Mouse (Mus musculus) neural tube, embryonic 14.5 days (tissue): ENCODE data around the gene Madcam1. TPM values are rescaled to one million over a fixed set of nuclear protein-coding genes. Genes with fewer than 3 reads are reported as not detected.
A peak's percentile ranks its signal among the peaks of the same experiment; 100 is the strongest.

Source experiments
- ATAC-seq: fragments of 200-750 bp; cut with Nextera tagmentation; 2 replicates; pipeline ENCODE4 v1.8.0; 2017; ENCODE audit warnings: low read depth, mild to moderate bottlenecking, moderate TSS enrichment, moderate library complexity
- H3K27ac ChIP-seq: fragments of 300-500 bp; sonication (generic); 2 replicates; pipeline ENCODE4 v1.5.1; 2014; ENCODE audit warnings: low read depth, mild to moderate bottlenecking, control low read depth, low read length, moderate library complexity, mixed read lengths
- H3K27me3 ChIP-seq: fragments of 300-500 bp; sonication (generic); 2 replicates; pipeline ENCODE4 v1.6.1; 2014; ENCODE audit warnings: low read length; ENCODE audit not compliant: control insufficient read depth, insufficient read depth
- H3K36me3 ChIP-seq: fragments of 300-500 bp; sonication (generic); 2 replicates; pipeline ENCODE4 v1.6.1; 2014; ENCODE audit warnings: low read length, mixed read lengths; ENCODE audit not compliant: control insufficient read depth, insufficient read depth
- H3K4me1 ChIP-seq: fragments of 300-500 bp; sonication (generic); 2 replicates; pipeline ENCODE4 v1.6.1; 2014; ENCODE audit warnings: low read length; ENCODE audit not compliant: control insufficient read depth, insufficient read depth
- H3K4me2 ChIP-seq: fragments of 300-500 bp; sonication (generic); 2 replicates; pipeline ENCODE4 v1.6.1; 2014; ENCODE audit warnings: mild to moderate bottlenecking, low read depth, low read length, control low read depth
- H3K4me3 ChIP-seq: fragments of 300-500 bp; sonication (generic); 2 replicates; pipeline ENCODE4 v1.5.1; 2014; ENCODE audit warnings: low read depth, low read length, control low read depth, mixed read lengths
- H3K9ac ChIP-seq: fragments of 300-500 bp; sonication (generic); replicated peaks from 2 replicates; pipeline ENCODE4 v1.6.1; 2014; ENCODE audit warnings: low read depth, mild to moderate bottlenecking, control low read depth, low read length, mixed read lengths
- H3K9me3 ChIP-seq: fragments of 300-500 bp; sonication (generic); 2 replicates; pipeline ENCODE4 v1.6.1; 2016; ENCODE audit warnings: low read length; ENCODE audit not compliant: control insufficient read depth
- whole genome bisulfite sequencing: fragments of 180-500 bp; shearing (Covaris S2); extraction: QIAGEN DNeasy Blood & Tissue Kit; methylation state at CpG from one replicate; pipeline ENCODE4 v1.1.7; 2014; 5-methylcytosine and 5-hydroxymethylcytosine counted together
- polyA plus RNA-seq: library from polyadenylated mRNA; unstranded; fragments of >200 nt; fragmentation: Nextera tagmentation; extraction: Ambion mirVana; gene quantifications from 2 replicates; pipeline ENCODE4 v1.2.1, GENCODE M21; 2014

Madcam1 gene
- polyA plus RNA-seq, 1 experiment from 2014 or later: 0.82 TPM

DNA sequence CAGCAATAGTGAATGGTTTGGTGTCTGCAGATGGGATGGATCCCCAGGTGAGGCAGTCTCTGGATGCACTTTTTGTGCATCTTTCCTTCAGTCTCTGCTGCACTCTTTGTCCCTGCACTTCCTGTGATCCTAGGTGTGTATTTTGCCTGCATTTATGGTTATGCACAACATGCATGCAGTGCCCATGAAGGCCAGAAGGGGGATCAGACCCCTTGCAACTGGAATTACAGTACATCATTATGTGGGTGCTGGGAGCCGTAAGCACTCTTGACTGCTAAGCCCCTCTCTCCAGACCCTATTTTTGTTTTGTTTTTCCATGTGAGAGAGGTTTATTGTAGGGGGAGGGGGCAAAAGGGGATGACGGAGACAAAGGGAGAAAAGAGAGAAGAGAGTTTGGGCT lies 4.1 kb upstream of the Madcam1 start:
- no peak for ATAC-seq
- Histone ChIP-seq H3K4me3 (no peak overlapping the region), H3K27me3 (no peaks in the 10 kb centered on the region), H3K4me1 (no peaks in the 10 kb centered on the region), H3K9ac (no peak overlapping the region), H3K4me2 (no peak overlapping the region), H3K9me3 (no peaks in the 10 kb centered on the region), H3K27ac (no peak overlapping the region), H3K36me3 (no peaks in the 10 kb centered on the region)
- WGBS: 80% methylated on average over 2 of the region's 2 CpGs

DNA sequence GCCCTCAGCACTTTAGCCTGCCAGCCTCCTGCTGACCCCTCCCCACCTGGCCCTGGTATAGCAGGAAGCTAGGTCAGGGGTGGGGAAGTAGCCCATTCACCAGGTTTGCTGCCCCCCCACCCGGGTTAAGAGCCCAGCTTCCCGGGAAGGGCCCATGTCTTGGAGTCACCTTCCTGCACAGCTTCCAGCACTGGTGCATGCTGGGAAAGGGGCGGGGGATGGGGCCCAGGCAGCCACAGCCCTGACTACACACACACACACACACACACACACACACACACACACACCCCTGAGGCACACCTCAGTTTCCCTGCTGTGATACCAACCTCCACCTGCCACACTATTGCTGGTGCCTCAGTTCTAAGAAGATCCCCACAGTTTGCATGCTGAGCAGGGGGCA lies 2.5 kb upstream of the Madcam1 start:
- no peak overlapping the region for H3K4me2 ChIP-seq
- no peaks in the 10 kb centered on the region for H3K36me3 ChIP-seq
- no peak for ATAC-seq
- no peaks in the 10 kb centered on the region for H3K4me1 ChIP-seq
- no peaks in the 10 kb centered on the region for H3K9me3 ChIP-seq
- no peak overlapping the region for H3K4me3 ChIP-seq
- H3K27ac ChIP-seq: no peak overlapping the region
- no peak overlapping the region for H3K9ac ChIP-seq
- WGBS: 52% methylated on average over 3 of the region's 3 CpGs
- no peaks in the 10 kb centered on the region for H3K27me3 ChIP-seq

DNA sequence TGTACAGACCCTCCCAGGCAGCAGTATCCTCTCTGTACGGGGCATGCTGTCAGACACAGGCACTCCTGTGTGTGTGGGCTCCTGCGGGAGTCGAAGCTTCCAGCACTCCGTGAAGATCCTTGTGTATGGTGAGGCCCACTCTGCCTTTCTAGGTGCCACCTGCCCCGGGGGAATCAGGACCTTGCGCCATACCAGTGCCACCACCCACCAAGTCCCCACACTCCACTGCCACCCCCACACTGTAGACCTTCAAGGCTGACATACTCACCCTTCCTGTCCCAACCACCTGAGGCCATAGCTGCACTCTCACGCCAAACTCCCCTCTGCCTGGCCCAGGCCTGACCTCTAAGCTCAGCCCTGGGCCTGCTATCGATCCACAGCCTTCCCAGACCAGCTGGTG lies 692 bp downstream of the Madcam1 start:
- 87% methylated on average over 8 of the region's 8 CpGs for WGBS
- H3K27ac ChIP-seq: no peak overlapping the region
- H3K9me3 ChIP-seq: no peaks in the 10 kb centered on the region
- H3K9ac ChIP-seq: no peak overlapping the region
- no peaks in the 10 kb centered on the region for H3K36me3 ChIP-seq
- no peaks in the 10 kb centered on the region for H3K27me3 ChIP-seq
- H3K4me3 ChIP-seq: no peak overlapping the region
- H3K4me1 ChIP-seq: peaks cover 8% of the 10 kb centered on the region
- ATAC-seq: no peak
- H3K4me2 ChIP-seq: no peak overlapping the region

DNA sequence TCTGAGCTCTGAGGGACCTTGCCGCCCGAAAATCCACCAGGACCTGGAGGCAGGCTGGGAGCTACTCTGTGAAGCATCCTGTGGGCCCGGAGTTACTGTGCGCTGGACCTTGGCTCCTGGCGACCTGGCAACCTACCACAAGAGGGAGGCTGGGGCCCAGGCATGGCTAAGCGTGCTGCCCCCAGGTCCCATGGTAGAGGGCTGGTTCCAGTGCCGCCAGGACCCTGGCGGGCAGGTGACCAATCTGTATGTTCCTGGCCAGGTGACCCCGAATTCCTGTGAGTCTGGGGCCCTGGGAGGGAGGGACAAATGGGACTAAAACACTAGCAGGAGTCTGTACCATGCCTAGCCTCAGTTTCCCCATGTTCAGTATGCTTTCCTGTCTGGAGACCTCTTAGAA lies 2.1 kb downstream of the Madcam1 start:
- H3K9me3 ChIP-seq: no peaks in the 10 kb centered on the region
- H3K9ac ChIP-seq: no peak overlapping the region
- peaks cover 17% of the 10 kb centered on the region for H3K4me1 ChIP-seq
- no peak overlapping the region for H3K4me3 ChIP-seq
- no peaks in the 10 kb centered on the region for H3K36me3 ChIP-seq
- H3K27me3 ChIP-seq: no peaks in the 10 kb centered on the region
- H3K27ac ChIP-seq: no peak overlapping the region
- WGBS: 73% methylated on average over 9 of the region's 9 CpGs
- no peak for ATAC-seq
- H3K4me2 ChIP-seq: no peak overlapping the region

DNA sequence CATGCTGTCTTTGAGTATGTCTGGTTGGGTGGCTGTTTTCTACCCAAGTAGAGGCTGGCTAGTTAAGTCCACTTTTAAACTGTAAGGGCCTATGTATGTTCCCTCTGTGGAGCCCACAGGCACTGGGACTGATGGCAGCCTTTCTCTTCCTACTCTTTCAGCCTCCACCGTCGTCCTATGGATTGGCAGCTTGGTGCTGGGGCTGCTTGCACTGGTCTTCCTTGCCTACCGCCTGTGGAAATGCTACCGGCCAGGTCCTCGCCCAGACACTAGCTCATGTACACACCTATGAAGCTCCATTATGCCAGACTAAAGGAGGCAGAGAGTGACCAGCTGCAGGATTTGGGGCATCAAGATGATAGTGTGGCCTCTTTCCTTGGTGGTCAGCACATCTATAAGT lies 3.7 kb downstream of the Madcam1 start:
- 0 out of 2 replicates have a peak overlapping the region, but pooled peaks have one; percentile 5 for H3K9ac ChIP-seq
- ATAC-seq: no peak
- H3K4me1 ChIP-seq: peaks cover 17% of the 10 kb centered on the region
- H3K36me3 ChIP-seq: no peaks in the 10 kb centered on the region
- H3K27me3 ChIP-seq: no peaks in the 10 kb centered on the region
- H3K9me3 ChIP-seq: no peaks in the 10 kb centered on the region
- WGBS: 86% methylated on average over 5 of the region's 5 CpGs
- H3K4me3 ChIP-seq: no peak overlapping the region; the same call in 1 of the 2 replicates
- H3K27ac ChIP-seq: peak overlapping the region; percentile 97
- peak overlapping the region; percentile 53 for H3K4me2 ChIP-seq

DNA sequence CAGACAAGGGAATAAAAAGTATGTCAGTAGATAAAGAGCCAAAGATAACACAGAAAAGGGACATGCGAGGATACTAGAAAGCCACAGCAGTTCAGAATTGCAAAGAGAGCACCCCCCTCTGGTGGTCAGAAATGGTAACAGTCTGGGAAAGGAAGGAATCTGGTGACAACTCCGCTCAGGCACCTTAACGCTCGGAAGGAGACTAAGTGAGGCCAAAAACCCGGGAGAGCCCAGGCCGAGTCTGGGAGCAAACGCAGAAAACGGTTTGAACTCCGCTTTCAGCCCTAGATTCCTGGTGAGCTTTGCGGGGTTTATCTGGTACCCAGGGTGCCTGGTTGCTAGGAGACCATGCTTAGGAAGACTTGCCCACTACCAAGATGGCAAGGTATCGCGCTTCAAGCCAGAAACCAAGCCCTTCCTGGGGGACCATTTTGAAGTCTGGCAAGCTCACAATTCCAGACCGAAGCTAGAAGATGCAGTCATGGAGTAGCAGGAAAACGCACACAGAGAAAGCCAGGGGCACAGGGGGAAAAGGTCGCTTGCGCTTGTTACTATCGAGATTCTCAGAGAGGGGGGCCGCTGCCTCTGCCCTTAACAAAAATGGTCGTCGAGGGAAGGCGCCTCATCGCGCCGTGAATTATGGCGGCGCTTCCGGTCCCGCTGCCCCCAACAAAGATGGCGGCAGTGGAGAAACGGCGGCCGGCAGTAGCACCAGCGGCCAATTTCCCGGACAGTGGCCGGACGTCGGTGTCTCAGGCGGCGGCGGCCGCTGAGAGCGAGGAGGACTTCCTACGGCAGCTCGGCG lies 4.6 kb downstream of the Madcam1 start, which contains the start of gene Tpgs1:
Tpgs1 (plus strand) TSS at position 599 of the 805 bp plus-strand sequence.
- Histone ChIP-seq H3K4me2 (peak within 1 kb of the TSS; percentile 53), H3K9me3 (no peaks in the 10 kb centered on the region), H3K9ac (peak within 1 kb of the TSS; percentile 83), H3K36me3 (no peaks in the 10 kb centered on the region), H3K4me1 (peaks cover 17% of the 10 kb centered on the region), H3K27ac (peak within 1 kb of the TSS; percentile 97), H3K27me3 (no peaks in the 10 kb centered on the region), H3K4me3 (peak within 1 kb of the TSS; percentile 91)
- under 1% methylated on average over 45 of the region's 45 CpGs for WGBS
- ATAC-seq: peak; percentile 81

DNA sequence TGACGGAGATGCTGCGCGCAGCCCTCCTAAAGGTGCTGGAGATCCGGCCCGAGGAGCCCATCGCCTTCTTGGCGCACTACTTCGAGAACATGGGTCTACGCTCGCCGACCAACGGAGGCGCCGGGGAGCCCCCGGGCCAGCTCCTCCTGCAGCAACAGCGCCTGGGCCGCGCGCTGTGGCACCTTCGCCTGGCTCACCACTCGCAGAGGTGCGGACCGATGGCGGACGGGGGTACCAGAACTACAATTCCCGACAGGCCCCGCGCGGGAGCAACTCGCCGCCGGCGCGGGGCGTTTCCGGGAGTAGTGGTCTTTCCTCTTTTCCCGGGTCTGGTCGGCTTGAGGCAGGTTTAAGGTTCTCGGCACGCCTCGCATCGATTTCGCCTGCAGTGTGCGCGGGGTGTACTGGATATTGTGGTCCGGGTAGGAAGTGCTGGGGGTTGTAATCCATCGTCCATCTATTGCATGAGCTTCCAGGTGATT lies 5.3 kb downstream of the Madcam1 start:
- ATAC-seq: peak; percentile 62
- peaks cover 17% of the 10 kb centered on the region for H3K4me1 ChIP-seq
- peak overlapping the region; percentile 83 for H3K9ac ChIP-seq
- under 1% methylated on average over 46 of the region's 47 CpGs for WGBS
- no peaks in the 10 kb centered on the region for H3K36me3 ChIP-seq
- peak overlapping the region; percentile 91 for H3K4me3 ChIP-seq
- H3K27me3 ChIP-seq: no peaks in the 10 kb centered on the region
- H3K4me2 ChIP-seq: peak overlapping the region; percentile 53
- peak overlapping the region; percentile 97 for H3K27ac ChIP-seq
- H3K9me3 ChIP-seq: no peaks in the 10 kb centered on the region

DNA sequence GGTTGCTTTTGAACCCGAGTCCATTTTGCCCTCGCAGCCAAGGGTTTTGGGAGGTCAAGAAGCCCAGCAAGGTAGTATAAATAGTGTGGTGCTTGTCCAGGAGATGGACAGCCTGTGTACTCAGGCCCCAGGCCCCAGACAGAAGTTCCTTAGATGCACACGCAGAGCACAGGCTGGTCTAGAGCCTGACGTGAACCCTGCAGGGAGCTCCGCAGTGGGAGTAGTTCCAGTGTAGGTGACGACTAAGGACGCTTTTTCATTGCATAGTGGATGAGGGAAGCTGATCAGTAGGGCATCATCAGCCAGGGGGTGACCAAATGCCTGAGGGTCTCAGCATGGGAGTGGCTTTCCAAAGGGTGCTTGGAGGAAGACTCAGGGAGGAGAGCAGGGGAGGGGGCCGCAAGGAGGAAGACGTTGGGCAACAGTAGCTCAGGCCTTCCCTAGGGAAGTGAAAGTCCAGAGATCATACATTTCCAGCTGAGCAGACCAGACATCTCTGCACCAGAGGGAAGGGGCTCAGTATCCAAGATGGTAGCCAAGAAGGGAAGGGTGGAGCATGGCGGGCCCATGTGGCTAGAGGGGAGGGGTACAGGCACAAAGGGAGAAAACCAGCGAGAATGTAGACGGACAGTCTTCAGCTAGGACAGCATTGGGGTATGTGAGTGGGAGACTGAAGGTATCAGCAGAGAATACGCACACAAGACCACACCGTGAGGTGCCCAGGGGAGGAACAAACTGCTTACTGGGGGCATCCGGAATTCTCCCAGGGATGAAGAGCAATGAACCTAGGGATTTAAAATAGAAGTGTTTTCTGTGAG lies 5.9 kb downstream of the Madcam1 start:
- peaks cover 17% of the 10 kb centered on the region for H3K4me1 ChIP-seq

More for the DNA sequence above, 5.9 kb downstream of the Madcam1 start:
- H3K9ac ChIP-seq: peak overlapping the region; percentile 83
- H3K9me3 ChIP-seq: no peaks in the 10 kb centered on the region
- no peaks in the 10 kb centered on the region for H3K36me3 ChIP-seq
- ATAC-seq: peak; percentile 29
- H3K4me3 ChIP-seq: peak overlapping the region; percentile 91
- 26% methylated on average over 15 of the region's 15 CpGs for WGBS
- peak overlapping the region; percentile 97 for H3K27ac ChIP-seq
- no peaks in the 10 kb centered on the region for H3K27me3 ChIP-seq
- H3K4me2 ChIP-seq: peak overlapping the region; percentile 53
